Mouse (Mus musculus) forebrain, embryonic 12.5 days (tissue): ENCODE data around the gene Mtch1. TPM values are rescaled to one million over a fixed set of nuclear protein-coding genes. Genes with fewer than 3 reads are reported as not detected.
A peak's percentile ranks its signal among the peaks of the same experiment; 100 is the strongest.
"Not testable (repeated sequence)": the region's sequence is repeated elsewhere in the genome, so short reads cannot be mapped to it uniquely, and the experiment has no call there.

Experiments used
- ATAC-seq: fragments of 200-750 bp; cut with Nextera tagmentation; 2 replicates; pipeline ENCODE4 v1.8.0; 2017; ENCODE audit warnings: moderate TSS enrichment; ENCODE audit not compliant: low FRiP score
- H3K27ac ChIP-seq: fragments of 300-500 bp; sonication (generic); 2 replicates; pipeline ENCODE4 v1.5.1; 2016; ENCODE audit warnings: mild to moderate bottlenecking
- H3K27me3 ChIP-seq: fragments of 300-500 bp; sonication (generic); 2 replicates; pipeline ENCODE4 v1.6.1; 2016; ENCODE audit warnings: mild to moderate bottlenecking
- H3K36me3 ChIP-seq: fragments of 300-500 bp; sonication (generic); replicated peaks from 2 replicates; pipeline ENCODE4 v1.6.1; 2016; ENCODE audit warnings: mild to moderate bottlenecking
- H3K4me1 ChIP-seq: fragments of 300-500 bp; sonication (generic); 2 replicates; pipeline ENCODE4 v1.6.1; 2016
- H3K4me2 ChIP-seq: fragments of 300-500 bp; sonication (generic); 2 replicates; pipeline ENCODE4 v1.6.1; 2016; ENCODE audit warnings: mild to moderate bottlenecking, moderate library complexity
- H3K4me3 ChIP-seq: fragments of 300-500 bp; sonication (generic); replicated peaks from 2 replicates; pipeline ENCODE4 v1.5.1; 2016; ENCODE audit warnings: mild to moderate bottlenecking
- H3K9ac ChIP-seq: fragments of 300-500 bp; sonication (generic); 2 replicates; pipeline ENCODE4 v1.6.1; 2016; ENCODE audit warnings: mild to moderate bottlenecking
- H3K9me3 ChIP-seq: fragments of 300-500 bp; sonication (generic); 2 replicates; pipeline ENCODE4 v1.6.1; 2016
- WGBS: fragments of 180-500 bp; shearing (Covaris S2); methylation state at CpG from one replicate; pipeline ENCODE4 v1.1.7; 2016; 5-methylcytosine and 5-hydroxymethylcytosine counted together
- polyA plus RNA-seq: library from polyadenylated mRNA; unstranded; fragments of >200 nt; fragmentation: Nextera tagmentation; extraction: Ambion mirVana; gene quantifications from 2 replicates; pipeline ENCODE4 v1.2.1, GENCODE M21; 2016

Mtch1 gene
- polyA plus RNA-seq, 1 experiment from 2014 or later: 393 TPM

- Histone ChIP-seq H3K4me3 (peak overlapping the region; percentile 36; the same call in 1 of the 2 replicates), H3K4me2 (peak overlapping the region; percentile 61), H3K4me1 (peaks cover 40% of the 10 kb centered on the region), H3K9me3 (no peaks in the 10 kb centered on the region), H3K27ac (peak overlapping the region; percentile 60), H3K9ac (peak overlapping the region; percentile 48; the same call in 1 of the 2 replicates), H3K36me3 (peaks cover 8% of the 10 kb centered on the region; the same call in 1 of the 2 replicates), H3K27me3 (peaks cover 39% of the 10 kb centered on the region)
- WGBS: 41% methylated on average over 13 of the region's 13 CpGs
- no peak for ATAC-seq
Observed at GRCm38 (mm10) chr17:29325831-29326230, 21.9 kb downstream of the Mtch1 start.

- Histone ChIP-seq H3K27me3 (peaks cover 56% of the 10 kb centered on the region), H3K27ac (no peak overlapping the region), H3K4me3 (no peak overlapping the region), H3K4me1 (peaks cover 39% of the 10 kb centered on the region), H3K9me3 (no peaks in the 10 kb centered on the region), H3K9ac (no peak overlapping the region), H3K36me3 (no peaks in the 10 kb centered on the region), H3K4me2 (no peak overlapping the region)
- no peak for ATAC-seq
- 95% methylated on average over 3 of the region's 3 CpGs for WGBS
Observed at GRCm38 (mm10) chr17:29323625-29324024, 24.1 kb downstream of the Mtch1 start.

GRCm38 (mm10) chr17:29322603-29322962 lies 25.2 kb downstream of the Mtch1 start:
- no peaks in the 10 kb centered on the region for H3K9me3 ChIP-seq
- peaks cover 36% of the 10 kb centered on the region for H3K4me1 ChIP-seq
- H3K9ac ChIP-seq: no peak overlapping the region
- no peak overlapping the region for H3K27ac ChIP-seq
- WGBS: 17% methylated on average over 18 of the region's 18 CpGs
- H3K4me2 ChIP-seq: peak overlapping the region; percentile 30
- ATAC-seq: no peak
- H3K36me3 ChIP-seq: no peaks in the 10 kb centered on the region
- 0 out of 2 replicates have a peak overlapping the region, but pooled peaks have one; percentile 8 for H3K4me3 ChIP-seq
- peaks cover 51% of the 10 kb centered on the region for H3K27me3 ChIP-seq

GRCm38 (mm10) chr17:29321765-29322602 lies 25.8 kb downstream of the Mtch1 start:
- 0 out of 2 replicates have a peak overlapping the region, but pooled peaks have one; percentile 8 for H3K9ac ChIP-seq
- 11% methylated on average over 41 of the region's 41 CpGs for WGBS
- H3K27me3 ChIP-seq: peaks cover 49% of the 10 kb centered on the region
- H3K4me2 ChIP-seq: peak overlapping the region; percentile 30
- H3K9me3 ChIP-seq: no peaks in the 10 kb centered on the region
- H3K4me1 ChIP-seq: peaks cover 30% of the 10 kb centered on the region
- ATAC-seq: no peak
- peak overlapping the region; percentile 8; the same call in 1 of the 2 replicates for H3K4me3 ChIP-seq
- no peak overlapping the region for H3K27ac ChIP-seq
- no peaks in the 10 kb centered on the region for H3K36me3 ChIP-seq

- Histone ChIP-seq H3K4me3 (no peak overlapping the region), H3K4me1 (peaks cover 15% of the 10 kb centered on the region), H3K9ac (no peak overlapping the region), H3K36me3 (no peaks in the 10 kb centered on the region), H3K27me3 (peaks cover 49% of the 10 kb centered on the region), H3K4me2 (no peak overlapping the region), H3K9me3 (no peaks in the 10 kb centered on the region), H3K27ac (no peak overlapping the region)
- WGBS: 82% methylated on average over 8 of the region's 8 CpGs
- ATAC-seq: no peak
Observed at GRCm38 (mm10) chr17:29319881-29320639, 27.7 kb downstream of the Mtch1 start.

- no peak for ATAC-seq
- H3K27ac ChIP-seq: no peak overlapping the region
- H3K4me3 ChIP-seq: no peak overlapping the region
- no peaks in the 10 kb centered on the region for H3K9me3 ChIP-seq
- H3K36me3 ChIP-seq: no peaks in the 10 kb centered on the region
- peaks cover 49% of the 10 kb centered on the region for H3K27me3 ChIP-seq
- 89% methylated on average over 7 of the region's 7 CpGs for WGBS
- H3K4me1 ChIP-seq: peaks cover 15% of the 10 kb centered on the region
- no peak overlapping the region for H3K4me2 ChIP-seq
- H3K9ac ChIP-seq: no peak overlapping the region
Observed at GRCm38 (mm10) chr17:29319476-29319875, 28.3 kb downstream of the Mtch1 start.

GRCm38 (mm10) chr17:29318731-29319250 lies 28.9 kb downstream of the Mtch1 start:
- WGBS: 54% methylated on average over 6 of the region's 6 CpGs
- H3K27ac ChIP-seq: no peak overlapping the region

GRCm38 (mm10) chr17:29317380-29317779 lies 30.4 kb downstream of the Mtch1 start, which contains the start of gene Pi16:
Gene Pi16 (plus strand): TSS chr17:29317680.
- H3K4me1 ChIP-seq: peaks cover 11% of the 10 kb centered on the region
- H3K4me3 ChIP-seq, H3K36me3 ChIP-seq, H3K9ac ChIP-seq, H3K9me3 ChIP-seq, ATAC-seq, H3K4me2 ChIP-seq: not testable (repeated sequence)
- H3K27ac ChIP-seq: peak within 1 kb of the TSS; percentile 36; the same call in 1 of the 2 replicates
- H3K27me3 ChIP-seq: peaks cover 32% of the 10 kb centered on the region
- WGBS: 94% methylated on average over 3 of the region's 3 CpGs

More at GRCm38 (mm10) chr17:29318731-29319250, 28.9 kb downstream of the Mtch1 start:
- Histone ChIP-seq H3K9me3 (no peaks in the 10 kb centered on the region), H3K36me3 (no peaks in the 10 kb centered on the region), H3K4me3 (no peak overlapping the region), H3K9ac (no peak overlapping the region), H3K27me3 (peaks cover 46% of the 10 kb centered on the region), H3K4me1 (peaks cover 15% of the 10 kb centered on the region), H3K4me2 (no peak overlapping the region)
- ATAC-seq: no peak

- ATAC-seq: no peak
- 61% methylated on average over 3 of the region's 3 CpGs for WGBS
- H3K27ac ChIP-seq: peak overlapping the region; percentile 36; the same call in 1 of the 2 replicates
Observed at GRCm38 (mm10) chr17:29316891-29317290, 30.8 kb downstream of the Mtch1 start.

GRCm38 (mm10) chr17:29315672-29316465 lies 31.9 kb downstream of the Mtch1 start:
- H3K36me3 ChIP-seq: no peaks in the 10 kb centered on the region
- no peak overlapping the region for H3K4me2 ChIP-seq
- 0 out of 2 replicates have a peak, but pooled peaks cover 4% of the 10 kb centered on the region for H3K4me1 ChIP-seq
- H3K9me3 ChIP-seq: no peaks in the 10 kb centered on the region
- WGBS: 50% methylated on average over 9 of the region's 9 CpGs
- H3K27me3 ChIP-seq: peaks cover 17% of the 10 kb centered on the region
- no peak overlapping the region for H3K9ac ChIP-seq
- no peak overlapping the region for H3K4me3 ChIP-seq
- ATAC-seq: no peak
- H3K27ac ChIP-seq: no peak overlapping the region

More at GRCm38 (mm10) chr17:29316891-29317290, 30.8 kb downstream of the Mtch1 start:
- H3K9me3 ChIP-seq: no peaks in the 10 kb centered on the region
- peaks cover 28% of the 10 kb centered on the region for H3K27me3 ChIP-seq
- H3K36me3 ChIP-seq: no peaks in the 10 kb centered on the region
- H3K9ac ChIP-seq: no peak overlapping the region
- no peak overlapping the region for H3K4me2 ChIP-seq
- no peak overlapping the region for H3K4me3 ChIP-seq
- peaks cover 7% of the 10 kb centered on the region; the same call in 1 of the 2 replicates for H3K4me1 ChIP-seq

GRCm38 (mm10) chr17:29313300-29313699 lies 34.4 kb downstream of the Mtch1 start:
- Histone ChIP-seq H3K9me3 (no peaks in the 10 kb centered on the region), H3K27ac (no peak overlapping the region), H3K4me3 (no peak overlapping the region), H3K4me2 (no peak overlapping the region), H3K9ac (no peak overlapping the region), H3K36me3 (no peaks in the 10 kb centered on the region), H3K27me3 (no peaks in the 10 kb centered on the region), H3K4me1 (no peaks in the 10 kb centered on the region)
- no peak for ATAC-seq
